Mouse (Mus musculus): ENCODE measurements around the gene Pprc1.

DNA sequence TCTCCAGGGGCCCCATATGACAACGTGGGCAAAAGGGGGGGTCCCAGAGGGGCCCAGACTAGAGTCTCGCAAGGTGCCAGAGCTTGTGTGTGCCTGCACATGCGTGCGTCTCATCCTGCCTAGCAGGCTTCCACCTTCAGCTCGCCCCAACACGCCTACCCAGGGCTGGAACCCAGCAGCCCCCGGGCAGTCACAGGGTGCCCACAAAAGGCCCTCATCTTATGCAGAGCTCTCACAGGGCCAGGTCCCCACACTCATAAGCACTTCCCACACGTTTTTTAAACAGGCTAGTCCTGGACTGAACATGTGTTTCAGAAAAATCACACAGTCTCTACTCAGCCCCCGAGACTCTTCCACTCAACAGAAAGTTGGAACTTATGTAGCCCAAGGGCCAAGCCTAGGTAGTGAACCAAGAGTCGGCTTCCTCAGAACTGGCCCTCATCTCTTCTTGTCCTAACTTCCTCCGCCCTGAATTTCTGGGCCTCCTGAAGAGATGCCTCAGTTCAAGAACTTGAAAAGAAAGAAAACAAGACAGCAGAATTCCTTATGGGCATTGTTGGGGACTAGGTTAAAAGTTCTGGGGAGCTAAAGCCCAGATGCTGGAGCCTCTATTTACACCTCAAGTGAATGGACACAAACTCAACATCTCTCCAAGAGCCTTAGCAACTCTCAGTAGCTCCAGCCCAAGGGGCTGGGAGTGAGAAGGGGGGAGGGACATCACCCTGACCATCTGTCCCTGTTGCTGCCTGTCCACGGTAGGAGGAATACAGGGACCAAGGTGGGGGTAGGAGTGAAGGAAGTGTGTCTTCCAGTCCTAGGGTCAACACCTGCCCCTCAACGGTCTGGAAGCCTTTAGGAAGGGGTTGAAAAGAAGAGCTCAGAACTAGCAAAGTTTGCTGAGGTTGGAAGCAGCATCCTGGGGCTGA, 6.5 kb upstream of the Pprc1 start:
- no peak for TF ChIP-seq CTCF (IDR thresholded peaks at IDR 0.05; ENCODE audit: extremely low read depth, insufficient read length, insufficient replicate concordance, low read depth, low read length)
- peak; percentile 25; the same call in 1 of the 2 replicates for TF ChIP-seq POLR2A (IDR thresholded peaks at IDR 0.05; ENCODE audit: low read depth, low read length)
